Mouse (Mus musculus): ENCODE results near the gene Efr3b. TPM values are rescaled to one million over a fixed set of nuclear protein-coding genes. Genes with fewer than 3 reads are reported as not detected.
"Not testable (repeated sequence)": the region's sequence is repeated elsewhere in the genome, so short reads cannot be mapped to it uniquely, and the experiment has no call there.

Gene Efr3b
- total RNA-seq, 2 experiments from 2014 or later: 5.8 to 7.2 TPM

GRCm38 (mm10) chr12:3981350-3982131 is 57.2 kb downstream of the Efr3b start:
- peak; percentile 72 for DNase-seq

- DNase-seq: no peak
Measured at GRCm38 (mm10) chr12:3980991-3981349, 57.7 kb downstream of the Efr3b start.

- not testable (repeated sequence) for DNase-seq
Measured at GRCm38 (mm10) chr12:3973169-3973568, 65.5 kb downstream of the Efr3b start.

- no peak for DNase-seq
Measured at GRCm38 (mm10) chr12:3968380-3968779, 70.3 kb downstream of the Efr3b start.

GRCm38 (mm10) chr12:3967196-3967595 is 71.5 kb downstream of the Efr3b start:
- no peak for DNase-seq

- DNase-seq: no peak
Measured at GRCm38 (mm10) chr12:3960553-3960952, 78.2 kb downstream of the Efr3b start.

GRCm38 (mm10) chr12:3959791-3960543 is 78.7 kb downstream of the Efr3b start:
- DNase-seq: peak; percentile 82

GRCm38 (mm10) chr12:3956351-3956750 is 82.4 kb downstream of the Efr3b start:
- DNase-seq: no peak

GRCm38 (mm10) chr12:3955371-3955770 is 83.3 kb downstream of the Efr3b start:
- no peak for DNase-seq

- no peak for DNase-seq
Measured at GRCm38 (mm10) chr12:3954651-3955050, 84.1 kb downstream of the Efr3b start, which contains the start of gene Pomc. Gene Pomc (plus strand): TSS chr12:3954951.

- no peak for DNase-seq
Measured at GRCm38 (mm10) chr12:3947503-3947902, 91.2 kb downstream of the Efr3b start.

GRCm38 (mm10) chr12:3944454-3945073 is 94.2 kb downstream of the Efr3b start:
- no peak for DNase-seq

GRCm38 (mm10) chr12:3942026-3942425 is 96.7 kb downstream of the Efr3b start:
- DNase-seq: no peak

- DNase-seq: not testable (repeated sequence)
Measured at GRCm38 (mm10) chr12:3930090-3930865, 108.4 kb downstream of the Efr3b start.

GRCm38 (mm10) chr12:3928841-3929240 is 109.9 kb downstream of the Efr3b start:
- no peak for DNase-seq

GRCm38 (mm10) chr12:3926127-3926526 is 112.6 kb downstream of the Efr3b start:
- peak; percentile 77 for DNase-seq

- no peak for DNase-seq
Measured at GRCm38 (mm10) chr12:3919423-3919822, 119.3 kb downstream of the Efr3b start.

GRCm38 (mm10) chr12:3918577-3918976 is 120.1 kb downstream of the Efr3b start:
- DNase-seq: no peak

- DNase-seq: no peak
Measured at GRCm38 (mm10) chr12:3917668-3918341, 120.9 kb downstream of the Efr3b start.

- peak; percentile 36 for DNase-seq
Measured at GRCm38 (mm10) chr12:3915852-3916251, 122.9 kb downstream of the Efr3b start.
